Mouse (Mus musculus) liver, postnatal 0 days (tissue): ENCODE measurements at regions not wholly inside any gene's neighbourhood (a gene's known extent, or its start where the extent isn't known, plus 50 kb on each side); places are given as distances from the start of the nearest gene placed in this dataset.
A peak's percentile ranks its signal among the peaks of the same experiment; 100 is the strongest.

ENCODE experiments used
- ATAC-seq: fragments of 200-750 bp; cut with Nextera tagmentation; 2 replicates; pipeline ENCODE4 v1.8.0; 2017; ENCODE audit warnings: mild to moderate bottlenecking, moderate library complexity
- DNase-seq: peaks from one replicate; pipeline ENCODE4 v3.0.0-alpha.2; 2016
- H3K27ac ChIP-seq: fragments of 300-500 bp; sonication (generic); 2 replicates; pipeline ENCODE4 v1.5.1; 2014; ENCODE audit warnings: antibody characterized with exemption, moderate library complexity, mild to moderate bottlenecking, low read depth
- H3K27me3 ChIP-seq: fragments of 300-500 bp; sonication (generic); 2 replicates; pipeline ENCODE4 v1.6.1; 2014; ENCODE audit warnings: low read length, control low read depth, mixed read lengths; ENCODE audit not compliant: insufficient read depth
- H3K36me3 ChIP-seq: fragments of 300-500 bp; sonication (generic); replicated peaks from 2 replicates; pipeline ENCODE4 v1.6.1; 2014; ENCODE audit warnings: mild to moderate bottlenecking, control low read depth, low read length, moderate library complexity, mixed read lengths; ENCODE audit not compliant: insufficient read depth
- H3K4me1 ChIP-seq: fragments of 300-500 bp; sonication (generic); 2 replicates; pipeline ENCODE4 v1.6.1; 2014; ENCODE audit warnings: antibody characterized with exemption, mild to moderate bottlenecking, control low read depth; ENCODE audit not compliant: insufficient read depth
- H3K4me2 ChIP-seq: fragments of 300-500 bp; sonication (generic); 2 replicates; pipeline ENCODE4 v1.6.1; 2014; ENCODE audit warnings: low read depth, mild to moderate bottlenecking, low read length, moderate library complexity, mixed read lengths
- H3K4me3 ChIP-seq: fragments of 300-500 bp; sonication (generic); 2 replicates; pipeline ENCODE4 v1.5.1; 2014; ENCODE audit warnings: low read depth, low read length
- H3K9ac ChIP-seq: fragments of 300-500 bp; sonication (generic); replicated peaks from 2 replicates; pipeline ENCODE4 v1.6.1; 2014; ENCODE audit warnings: mild to moderate bottlenecking, moderate library complexity
- H3K9me3 ChIP-seq: fragments of 300-500 bp; sonication (generic); 2 replicates; pipeline ENCODE4 v1.6.1; 2016; ENCODE audit warnings: mild to moderate bottlenecking, control low read depth, low read length, mixed read lengths
- CTCF ChIP-seq: sonication (generic); IDR thresholded peaks from 2 replicates; pipeline ENCODE4 v1.5.1; 2016; ENCODE audit warnings: antibody characterized with exemption, low read depth
- EP300 ChIP-seq: IDR thresholded peaks from 2 replicates; pipeline ENCODE4 v1.6.1; 2016; ENCODE audit warnings: antibody characterized with exemption, low read depth, mild to moderate bottlenecking
- WGBS: fragments of 180-500 bp; shearing (Covaris S2); extraction: QIAGEN DNeasy Blood & Tissue Kit; methylation state at CpG from one replicate; pipeline ENCODE4 v1.1.7; 2014; ENCODE audit not compliant: insufficient replicate concordance; 5-methylcytosine and 5-hydroxymethylcytosine counted together

GRCm38 (mm10) chr6:112554091-112554490, 64.3 kb upstream of the Oxtr start:
- no peak for ATAC-seq
- no peak for DNase-seq
- 70% methylated on average over 4 of the region's 4 CpGs for WGBS

GRCm38 (mm10) chr6:112553231-112553920, 63.6 kb upstream of the Oxtr start:
- TF ChIP-seq CTCF: no peak
- no peak for TF ChIP-seq EP300
- DNase-seq (no peak), ATAC-seq (no peak)
- Histone ChIP-seq H3K4me2 (no peak overlapping the region), H3K36me3 (no peaks in the 10 kb centered on the region), H3K4me1 (no peaks in the 10 kb centered on the region), H3K27me3 (no peaks in the 10 kb centered on the region), H3K9me3 (no peaks in the 10 kb centered on the region), H3K9ac (no peak overlapping the region), H3K27ac (no peak overlapping the region), H3K4me3 (no peak overlapping the region)
- WGBS: 74% methylated on average over 5 of the region's 5 CpGs

More at GRCm38 (mm10) chr6:112554091-112554490, 64.3 kb upstream of the Oxtr start:
- Histone ChIP-seq H3K36me3 (no peaks in the 10 kb centered on the region), H3K27ac (no peak overlapping the region), H3K4me3 (no peak overlapping the region), H3K9ac (no peak overlapping the region), H3K9me3 (no peaks in the 10 kb centered on the region), H3K4me2 (no peak overlapping the region), H3K27me3 (no peaks in the 10 kb centered on the region), H3K4me1 (no peaks in the 10 kb centered on the region)
- TF ChIP-seq CTCF (no peak), EP300 (no peak)

- H3K4me1 ChIP-seq: no peaks in the 10 kb centered on the region
- DNase-seq (no peak), ATAC-seq (no peak)
- H3K9ac ChIP-seq: no peak overlapping the region
- no peak overlapping the region for H3K4me3 ChIP-seq
- H3K36me3 ChIP-seq: no peaks in the 10 kb centered on the region
- H3K9me3 ChIP-seq: no peaks in the 10 kb centered on the region
- H3K27me3 ChIP-seq: no peaks in the 10 kb centered on the region
- H3K4me2 ChIP-seq: no peak overlapping the region
- no peak for TF ChIP-seq CTCF
- TF ChIP-seq EP300: no peak
- WGBS: 84% methylated on average over 4 of the region's 4 CpGs
- H3K27ac ChIP-seq: no peak overlapping the region
Observed at GRCm38 (mm10) chr6:112552560-112552959, 62.8 kb upstream of the Oxtr start.

GRCm38 (mm10) chr6:112551298-112551697, 61.6 kb upstream of the Oxtr start:
- no peak for TF ChIP-seq CTCF
- TF ChIP-seq EP300: no peak
- Histone ChIP-seq H3K36me3 (no peaks in the 10 kb centered on the region), H3K4me1 (no peaks in the 10 kb centered on the region), H3K9me3 (no peaks in the 10 kb centered on the region), H3K27me3 (no peaks in the 10 kb centered on the region), H3K4me2 (no peak overlapping the region), H3K9ac (no peak overlapping the region), H3K4me3 (no peak overlapping the region), H3K27ac (no peak overlapping the region)
- ATAC-seq: no peak
- DNase-seq: no peak
- WGBS: 68% methylated on average over 4 of the region's 4 CpGs

- no peak overlapping the region for H3K4me3 ChIP-seq
- H3K27me3 ChIP-seq: no peaks in the 10 kb centered on the region
- H3K36me3 ChIP-seq: no peaks in the 10 kb centered on the region
- WGBS: 28% methylated on average over 10 of the region's 10 CpGs
- no peak overlapping the region for H3K4me2 ChIP-seq
- DNase-seq: peak; percentile 17
- no peak overlapping the region for H3K9ac ChIP-seq
- no peak for ATAC-seq
- no peak for TF ChIP-seq EP300
- TF ChIP-seq CTCF: no peak
- no peaks in the 10 kb centered on the region for H3K4me1 ChIP-seq
- no peaks in the 10 kb centered on the region for H3K9me3 ChIP-seq
- no peak overlapping the region for H3K27ac ChIP-seq
Observed at GRCm38 (mm10) chr6:112547251-112547650, 57.5 kb upstream of the Oxtr start.

- 74% methylated on average over 5 of the region's 5 CpGs for WGBS
- no peak overlapping the region for H3K9ac ChIP-seq
- no peak for DNase-seq
- no peak overlapping the region for H3K27ac ChIP-seq
- no peaks in the 10 kb centered on the region for H3K36me3 ChIP-seq
- no peak overlapping the region for H3K4me2 ChIP-seq
- H3K4me1 ChIP-seq: no peaks in the 10 kb centered on the region
- ATAC-seq: no peak
- TF ChIP-seq EP300 (no peak), CTCF (no peak)
- no peaks in the 10 kb centered on the region for H3K9me3 ChIP-seq
- no peaks in the 10 kb centered on the region for H3K27me3 ChIP-seq
- no peak overlapping the region for H3K4me3 ChIP-seq
Observed at GRCm38 (mm10) chr6:112546033-112546432, 56.3 kb upstream of the Oxtr start.

- Histone ChIP-seq H3K4me1 (no peaks in the 10 kb centered on the region), H3K4me3 (no peak overlapping the region), H3K4me2 (no peak overlapping the region), H3K27ac (no peak overlapping the region), H3K36me3 (no peaks in the 10 kb centered on the region), H3K9me3 (no peaks in the 10 kb centered on the region), H3K27me3 (no peaks in the 10 kb centered on the region), H3K9ac (no peak overlapping the region)
- DNase-seq (no peak), ATAC-seq (no peak)
- TF ChIP-seq CTCF (no peak), EP300 (no peak)
- WGBS: 71% methylated on average over 4 of the region's 4 CpGs
Observed at GRCm38 (mm10) chr6:112544315-112544714, 54.6 kb upstream of the Oxtr start.
